Mouse (Mus musculus) liver, embryonic 13.5 days (tissue): ENCODE measurements around the gene Dnaic1. TPM values are rescaled to one million over a fixed set of nuclear protein-coding genes. Genes with fewer than 3 reads are reported as not detected.

Experiments
- ATAC-seq: fragments of 200-750 bp; cut with Nextera tagmentation; 2 replicates; pipeline ENCODE4 v1.8.0; 2017; ENCODE audit warnings: low read depth, mild to moderate bottlenecking, moderate number of reproducible peaks, moderate library complexity
- DNase-seq: peaks from one replicate; pipeline ENCODE4 v3.0.0; 2022
- H3K27ac ChIP-seq: fragments of 300-500 bp; sonication (generic); 2 replicates; pipeline ENCODE4 v1.5.1; 2015; ENCODE audit warnings: moderate library complexity, mild to moderate bottlenecking, inconsistent platforms
- H3K27me3 ChIP-seq: fragments of 300-500 bp; sonication (generic); 2 replicates; pipeline ENCODE4 v1.6.1; 2015; ENCODE audit warnings: mild to moderate bottlenecking, inconsistent platforms
- H3K36me3 ChIP-seq: fragments of 300-500 bp; sonication (generic); 2 replicates; pipeline ENCODE4 v1.6.1; 2015; ENCODE audit warnings: mild to moderate bottlenecking, inconsistent platforms
- H3K4me1 ChIP-seq: fragments of 300-500 bp; sonication (generic); replicated peaks from 2 replicates; pipeline ENCODE4 v1.6.1; 2015; ENCODE audit warnings: inconsistent platforms
- H3K4me2 ChIP-seq: fragments of 300-500 bp; sonication (generic); 2 replicates; pipeline ENCODE4 v1.6.1; 2015; ENCODE audit warnings: inconsistent platforms, mild to moderate bottlenecking, moderate library complexity
- H3K4me3 ChIP-seq: fragments of 300-500 bp; sonication (generic); replicated peaks from 2 replicates; pipeline ENCODE4 v1.5.1; 2015; ENCODE audit warnings: mild to moderate bottlenecking, inconsistent platforms
- H3K9ac ChIP-seq: fragments of 300-500 bp; sonication (generic); 2 replicates; pipeline ENCODE4 v1.6.1; 2015; ENCODE audit warnings: mild to moderate bottlenecking, inconsistent platforms
- H3K9me3 ChIP-seq: fragments of 300-500 bp; sonication (generic); replicated peaks from 2 replicates; pipeline ENCODE4 v1.6.1; 2016; ENCODE audit warnings: inconsistent platforms
- WGBS: fragments of 180-500 bp; shearing (Covaris S2); methylation state at CpG from one replicate; pipeline ENCODE4 v1.1.7; 2015; ENCODE audit not compliant: insufficient replicate concordance; 5-methylcytosine and 5-hydroxymethylcytosine counted together
- polyA plus RNA-seq: library from polyadenylated mRNA; unstranded; fragments of >200 nt; fragmentation: Nextera tagmentation; extraction: Ambion mirVana; gene quantifications from 2 replicates; pipeline ENCODE4 v1.2.1, GENCODE M21; 2015

The Dnaic1 gene
- polyA plus RNA-seq, 1 experiment from 2014 or later, result 1.4 TPM

- Histone ChIP-seq H3K9me3 (no peaks in the 10 kb centered on the region), H3K4me2 (no peak overlapping the region), H3K9ac (no peak overlapping the region), H3K36me3 (no peaks in the 10 kb centered on the region), H3K4me3 (no peak overlapping the region), H3K27ac (no peak overlapping the region), H3K27me3 (no peaks in the 10 kb centered on the region), H3K4me1 (no peaks in the 10 kb centered on the region)
- DNase-seq, result no peak
- no peak for ATAC-seq
- 19% methylated on average over 8 of the region's 8 CpGs for WGBS
These were observed 23.6 kb upstream of the Dnaic1 start for GRCm38 (mm10) chr4:41545985-41546384.

GRCm38 (mm10) chr4:41547086-41547485 lies 22.5 kb upstream of the Dnaic1 start:
- ATAC-seq, result no peak
- H3K4me1 ChIP-seq, result no peaks in the 10 kb centered on the region
- H3K4me3 ChIP-seq, result no peak overlapping the region
- H3K27ac ChIP-seq, result no peak overlapping the region
- no peak overlapping the region for H3K4me2 ChIP-seq
- H3K36me3 ChIP-seq, result no peaks in the 10 kb centered on the region
- no peaks in the 10 kb centered on the region for H3K27me3 ChIP-seq
- 68% methylated on average over 1 of the region's 1 CpGs for WGBS
- no peaks in the 10 kb centered on the region for H3K9me3 ChIP-seq
- no peak for DNase-seq
- H3K9ac ChIP-seq, result no peak overlapping the region

DNA sequence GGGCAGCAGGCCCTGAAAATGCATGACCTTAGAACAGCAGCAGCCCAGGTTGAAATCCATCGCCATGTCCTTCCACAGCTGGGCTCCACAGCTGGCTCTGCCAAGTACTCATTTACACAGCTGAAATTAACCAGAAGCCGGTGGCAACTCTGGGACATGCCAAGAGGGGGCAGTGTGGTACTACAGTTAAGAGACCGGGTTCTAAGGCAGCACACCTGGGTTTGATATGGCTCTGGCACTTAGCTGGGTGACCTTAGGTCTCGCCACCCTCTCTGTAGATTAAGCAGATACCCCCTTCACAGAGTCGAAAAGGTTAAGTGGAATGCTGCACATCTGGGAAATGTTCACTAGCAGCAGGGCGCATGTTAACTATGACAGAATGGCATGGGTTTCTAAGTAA lies 17.0 kb upstream of the Dnaic1 start:
- Histone ChIP-seq H3K9ac (no peak overlapping the region), H3K9me3 (no peaks in the 10 kb centered on the region), H3K27me3 (no peaks in the 10 kb centered on the region), H3K27ac (no peak overlapping the region), H3K4me2 (no peak overlapping the region), H3K4me1 (0 out of 2 replicates have a peak, but pooled peaks cover 3% of the 10 kb centered on the region), H3K4me3 (no peak overlapping the region), H3K36me3 (no peaks in the 10 kb centered on the region)
- DNase-seq (peak; percentile 34), ATAC-seq (no peak)
- 30% methylated on average over 6 of the region's 6 CpGs for WGBS

- Histone ChIP-seq H3K4me1 (0 out of 2 replicates have a peak, but pooled peaks cover 3% of the 10 kb centered on the region), H3K4me2 (no peak overlapping the region), H3K36me3 (no peaks in the 10 kb centered on the region), H3K27me3 (no peaks in the 10 kb centered on the region), H3K9me3 (no peaks in the 10 kb centered on the region), H3K9ac (no peak overlapping the region), H3K4me3 (no peak overlapping the region), H3K27ac (no peak overlapping the region)
- ATAC-seq, result no peak
- DNase-seq, result no peak
- WGBS, result 73% methylated on average over 11 of the region's 11 CpGs
These were observed 16.5 kb upstream of the Dnaic1 start for GRCm38 (mm10) chr4:41553116-41553515.

DNA sequence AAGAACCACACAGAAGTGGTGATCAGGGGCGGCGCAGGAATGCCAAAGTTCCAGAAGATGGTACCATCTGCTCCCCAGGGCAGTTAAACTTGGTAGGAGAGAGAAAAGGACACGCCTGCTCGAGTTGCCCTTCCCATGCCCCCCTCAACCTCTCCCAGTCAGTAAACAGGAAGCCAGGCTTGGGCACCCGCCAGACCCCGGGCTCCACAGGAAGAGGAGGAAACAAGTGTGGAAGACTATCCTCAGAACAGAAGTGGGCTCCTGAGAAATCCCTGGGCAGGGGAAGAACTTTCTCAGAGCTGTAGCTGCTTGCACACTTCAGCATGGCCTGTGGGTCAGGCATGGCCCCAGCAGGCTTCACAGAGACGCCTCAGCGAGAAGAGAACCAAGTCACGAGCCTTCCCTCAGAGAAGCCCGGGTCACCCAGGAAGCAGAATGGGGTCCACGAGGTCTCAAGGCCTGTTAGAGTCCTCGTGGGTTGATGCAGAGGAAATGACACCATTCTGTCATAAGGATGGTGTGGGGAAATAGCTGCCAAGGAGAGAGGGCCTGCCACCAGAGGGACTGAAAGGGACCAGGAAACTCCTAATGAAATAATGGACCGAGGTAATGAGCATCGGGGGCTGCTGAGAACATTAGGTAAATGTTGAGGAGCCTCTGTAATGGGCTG lies 14.4 kb upstream of the Dnaic1 start:
- Histone ChIP-seq H3K4me1 (0 out of 2 replicates have a peak, but pooled peaks cover 3% of the 10 kb centered on the region), H3K4me3 (no peak overlapping the region), H3K9ac (no peak overlapping the region), H3K9me3 (no peaks in the 10 kb centered on the region), H3K4me2 (no peak overlapping the region), H3K27ac (no peak overlapping the region), H3K36me3 (no peaks in the 10 kb centered on the region), H3K27me3 (no peaks in the 10 kb centered on the region)
- WGBS, result 31% methylated on average over 14 of the region's 14 CpGs
- ATAC-seq (no peak; the same call in 1 of the 2 replicates), DNase-seq (no peak)

GRCm38 (mm10) chr4:41556311-41556953 lies 13.1 kb upstream of the Dnaic1 start:
- WGBS, result 34% methylated on average over 5 of the region's 5 CpGs
- ATAC-seq, result no peak
- Histone ChIP-seq H3K4me2 (no peak overlapping the region), H3K27me3 (no peaks in the 10 kb centered on the region), H3K36me3 (no peaks in the 10 kb centered on the region), H3K4me3 (no peak overlapping the region), H3K9me3 (no peaks in the 10 kb centered on the region), H3K27ac (no peak overlapping the region; the same call in 1 of the 2 replicates), H3K9ac (no peak overlapping the region), H3K4me1 (0 out of 2 replicates have a peak, but pooled peaks cover 3% of the 10 kb centered on the region)
- DNase-seq, result no peak

DNA sequence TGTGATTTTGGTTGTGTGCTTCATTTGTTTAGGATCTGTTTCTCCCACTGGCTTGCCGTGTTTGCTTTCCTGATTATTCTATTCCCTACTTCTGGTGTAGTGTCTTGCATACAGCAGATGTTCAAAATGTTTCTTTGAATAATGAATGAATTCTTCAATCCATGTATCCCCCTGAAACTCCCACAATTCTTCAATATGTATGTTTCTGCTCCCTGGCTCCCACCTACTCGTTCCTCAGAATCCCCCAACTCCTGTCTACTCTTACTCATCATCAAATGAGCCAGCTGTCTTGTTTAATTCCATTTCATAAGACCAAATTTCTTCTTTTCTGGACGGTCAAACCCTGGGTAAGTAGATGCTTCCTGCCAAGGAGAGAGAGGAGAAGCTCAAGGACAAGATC lies 12.5 kb upstream of the Dnaic1 start:
- no peak for ATAC-seq
- no peak overlapping the region for H3K4me3 ChIP-seq
- H3K27me3 ChIP-seq, result no peaks in the 10 kb centered on the region
- 0 out of 2 replicates have a peak, but pooled peaks cover 3% of the 10 kb centered on the region for H3K4me1 ChIP-seq
- no peak overlapping the region for H3K9ac ChIP-seq
- WGBS, result 41% methylated on average over 3 of the region's 3 CpGs
- H3K4me2 ChIP-seq, result no peak overlapping the region
- DNase-seq, result no peak
- no peaks in the 10 kb centered on the region for H3K9me3 ChIP-seq
- no peak overlapping the region for H3K27ac ChIP-seq
- H3K36me3 ChIP-seq, result no peaks in the 10 kb centered on the region

DNA sequence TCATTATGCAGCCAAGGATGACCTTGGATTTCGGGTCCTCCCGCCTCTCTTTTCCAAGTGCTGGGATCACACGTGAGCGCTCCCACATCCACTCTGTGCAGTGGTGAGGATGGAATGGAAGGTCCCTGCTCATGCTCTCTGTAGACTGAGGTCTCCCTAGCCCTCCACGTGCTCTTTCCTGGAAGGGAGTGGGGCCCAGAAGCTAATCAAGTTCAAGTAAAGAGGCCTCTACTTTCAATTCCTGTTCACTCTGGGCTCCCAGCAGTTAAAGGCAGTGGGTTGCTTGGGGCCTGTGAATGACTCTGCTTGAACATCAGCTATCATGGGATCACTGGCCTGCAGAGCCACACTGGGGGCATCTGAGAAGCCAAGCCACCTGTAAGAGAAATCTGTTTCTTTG lies 6.3 kb upstream of the Dnaic1 start:
- Histone ChIP-seq H3K9ac (no peak overlapping the region), H3K4me2 (no peak overlapping the region), H3K4me3 (no peak overlapping the region), H3K36me3 (no peaks in the 10 kb centered on the region), H3K27me3 (peaks cover 22% of the 10 kb centered on the region), H3K4me1 (peaks cover 3% of the 10 kb centered on the region), H3K27ac (no peak overlapping the region), H3K9me3 (no peaks in the 10 kb centered on the region)
- WGBS, result 61% methylated on average over 5 of the region's 5 CpGs
- ATAC-seq (no peak), DNase-seq (no peak)

- Histone ChIP-seq H3K4me2 (no peak overlapping the region), H3K9ac (no peak overlapping the region), H3K4me1 (peaks cover 20% of the 10 kb centered on the region), H3K27ac (no peak overlapping the region), H3K9me3 (no peaks in the 10 kb centered on the region), H3K4me3 (no peak overlapping the region), H3K27me3 (peaks cover 41% of the 10 kb centered on the region), H3K36me3 (no peaks in the 10 kb centered on the region)
- ATAC-seq, result no peak
- no peak for DNase-seq
- WGBS, result 28% methylated on average over 3 of the region's 3 CpGs
These were observed 3.5 kb upstream of the Dnaic1 start for GRCm38 (mm10) chr4:41566123-41566522.

DNA sequence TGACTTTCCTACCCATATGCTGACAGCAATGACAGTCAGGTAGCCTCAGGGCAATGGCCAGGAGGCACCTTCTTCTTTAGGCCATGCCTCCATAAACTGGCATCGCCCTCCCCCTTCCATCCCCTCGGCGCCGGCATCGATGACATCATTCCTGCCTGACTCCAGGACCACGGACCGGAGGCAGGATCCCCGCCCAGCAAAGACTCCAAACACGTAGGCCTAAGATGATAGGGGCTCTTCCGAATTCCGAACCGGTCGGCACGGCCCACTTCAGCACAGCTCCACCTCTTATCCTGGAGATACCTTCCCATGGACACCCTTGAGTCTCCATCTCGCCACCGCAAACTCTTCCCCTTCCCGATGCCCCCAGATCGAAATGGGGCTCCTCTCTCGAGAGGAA lies 1.3 kb upstream of the Dnaic1 start:
- H3K4me3 ChIP-seq, result peak overlapping the region; percentile 69
- H3K27me3 ChIP-seq, result peaks cover 48% of the 10 kb centered on the region
- H3K4me1 ChIP-seq, result peaks cover 20% of the 10 kb centered on the region
- H3K27ac ChIP-seq, result no peak overlapping the region
- no peak for DNase-seq
- peak overlapping the region; percentile 72 for H3K9ac ChIP-seq
- H3K36me3 ChIP-seq, result no peaks in the 10 kb centered on the region
- H3K4me2 ChIP-seq, result peak overlapping the region; percentile 96
- WGBS, result 23% methylated on average over 19 of the region's 19 CpGs
- ATAC-seq, result no peak
- H3K9me3 ChIP-seq, result no peaks in the 10 kb centered on the region

GRCm38 (mm10) chr4:41568682-41569410 lies 729 bp upstream of the Dnaic1 start:
- no peak overlapping the region for H3K27ac ChIP-seq
- peak; percentile 7 for DNase-seq
- H3K36me3 ChIP-seq, result no peaks in the 10 kb centered on the region
- H3K9ac ChIP-seq, result peak overlapping the region; percentile 72
- 3% methylated on average over 56 of the region's 58 CpGs for WGBS
- H3K4me3 ChIP-seq, result peak overlapping the region; percentile 69
- no peaks in the 10 kb centered on the region for H3K9me3 ChIP-seq
- H3K4me1 ChIP-seq, result peaks cover 20% of the 10 kb centered on the region
- peaks cover 48% of the 10 kb centered on the region for H3K27me3 ChIP-seq
- ATAC-seq, result no peak
- H3K4me2 ChIP-seq, result peak overlapping the region; percentile 96
